Mouse (Mus musculus) cortical plate, adult 2 months (tissue): Measurements from ENCODE around the gene Arhgap19. TPM values are rescaled to one million over a fixed set of nuclear protein-coding genes. Genes with fewer than 3 reads are reported as not detected.

Experiments used
- H3K27ac ChIP-seq: fragments of 200-500 bp; 2 replicates; pipeline ENCODE4 v1.5.1; 2012; ENCODE audit warnings: low read length, control low read depth, inconsistent platforms; ENCODE audit not compliant: insufficient read depth
- H3K4me1 ChIP-seq: fragments of 200-500 bp; 2 replicates; pipeline ENCODE4 v1.6.1; 2011; ENCODE audit warnings: low read length; ENCODE audit not compliant: control insufficient read depth, insufficient read depth
- H3K4me3 ChIP-seq: fragments of 200-500 bp; 2 replicates; pipeline ENCODE4 v1.5.1; 2011; ENCODE audit warnings: mild to moderate bottlenecking, low read length, control low read depth; ENCODE audit not compliant: insufficient read depth
- CTCF ChIP-seq: fragments of 200-500 bp; IDR thresholded peaks from 2 replicates; pipeline ENCODE4 v1.5.1; 2011; ENCODE audit warnings: mild to moderate bottlenecking, control low read depth, low read length; ENCODE audit not compliant: insufficient read depth; ENCODE audit errors: extremely low read depth
- POLR2A ChIP-seq: fragments of 200-500 bp; IDR thresholded peaks from 2 replicates; pipeline ENCODE4 v1.6.1; 2011; ENCODE audit warnings: mild to moderate bottlenecking, low read length, control low read depth; ENCODE audit not compliant: insufficient read depth; ENCODE audit errors: extremely low read depth
- polyA plus RNA-seq: library from polyadenylated mRNA; depleted of rRNA; stranded (reverse); fragments of >200 nt; gene quantifications from 2 replicates; pipeline ENCODE4 v1.2.3, GENCODE M21; 2012

Gene Arhgap19
- polyA plus RNA-seq, 1 experiment, result 3.0 TPM

DNA sequence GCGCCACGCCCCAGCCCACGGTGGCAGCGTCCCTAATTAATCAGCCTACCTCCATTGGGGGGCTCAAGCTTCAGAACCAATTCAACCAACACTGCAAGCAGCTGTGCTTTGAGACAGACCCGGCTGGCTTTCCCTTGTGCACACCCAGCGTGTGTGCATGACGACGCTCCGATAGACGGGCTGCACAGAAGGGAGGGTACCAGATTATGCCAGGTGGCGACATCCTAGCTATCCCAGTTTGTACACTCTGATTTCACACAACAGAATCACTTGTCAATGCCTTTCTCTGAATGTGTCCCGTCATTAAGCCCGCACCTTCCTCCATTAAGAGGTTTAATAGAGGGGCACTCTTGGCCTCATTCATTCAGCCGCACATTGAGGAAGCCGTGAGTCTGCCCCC is 47.1 kb downstream of the Arhgap19 start:
- no peak overlapping the region for H3K4me3 ChIP-seq
- TF ChIP-seq POLR2A (no peak), CTCF (no peak)
- H3K4me1 ChIP-seq, result no peaks in the 10 kb centered on the region
- H3K27ac ChIP-seq, result no peak overlapping the region

GRCm38 (mm10) chr19:41751906-41752305 is 49.9 kb downstream of the Arhgap19 start:
- Histone ChIP-seq H3K4me3 (no peak overlapping the region), H3K4me1 (no peaks in the 10 kb centered on the region), H3K27ac (no peak overlapping the region)
- TF ChIP-seq CTCF, result peak; percentile 38
- TF ChIP-seq POLR2A, result no peak

GRCm38 (mm10) chr19:41747436-41747835 is 54.4 kb downstream of the Arhgap19 start:
- TF ChIP-seq CTCF (no peak), POLR2A (no peak)
- H3K27ac ChIP-seq, result no peak overlapping the region
- H3K4me3 ChIP-seq, result no peak overlapping the region
- H3K4me1 ChIP-seq, result no peaks in the 10 kb centered on the region

GRCm38 (mm10) chr19:41745941-41746557 is 55.8 kb downstream of the Arhgap19 start:
- Histone ChIP-seq H3K4me1 (no peaks in the 10 kb centered on the region; the same call in 1 of the 2 replicates), H3K27ac (no peak overlapping the region)
- no peak for TF ChIP-seq CTCF
- TF ChIP-seq POLR2A, result no peak

GRCm38 (mm10) chr19:41743396-41743795 is 58.5 kb downstream of the Arhgap19 start, which contains the start of gene Slit1:
TSS of gene Slit1 (minus strand) at chr19:41743665.
- no peaks in the 10 kb centered on the region; the same call in none of the 2 replicates for H3K4me1 ChIP-seq

More at GRCm38 (mm10) chr19:41745941-41746557, 55.8 kb downstream of the Arhgap19 start:
- H3K4me3 ChIP-seq, result no peak overlapping the region

GRCm38 (mm10) chr19:41738896-41739295 is 63.0 kb downstream of the Arhgap19 start:
- Histone ChIP-seq H3K27ac (no peak overlapping the region), H3K4me1 (no peaks in the 10 kb centered on the region; the same call in none of the 2 replicates), H3K4me3 (no peak overlapping the region)
- no peak for TF ChIP-seq CTCF
- TF ChIP-seq POLR2A, result no peak

More at GRCm38 (mm10) chr19:41743396-41743795, 58.5 kb downstream of the Arhgap19 start, which contains the start of gene Slit1:
- H3K4me3 ChIP-seq, result peak within 1 kb of the TSS; percentile 81
- TF ChIP-seq CTCF (no peak), POLR2A (peak; percentile 89)
- peak within 1 kb of the TSS; percentile 6; the same call in 1 of the 2 replicates for H3K27ac ChIP-seq

- H3K4me1 ChIP-seq, result no peaks in the 10 kb centered on the region; the same call in none of the 2 replicates
- H3K4me3 ChIP-seq, result no peak overlapping the region
- H3K27ac ChIP-seq, result no peak overlapping the region
- no peak for TF ChIP-seq CTCF
- no peak for TF ChIP-seq POLR2A
These were observed 63.4 kb downstream of the Arhgap19 start for GRCm38 (mm10) chr19:41738429-41738805.

- TF ChIP-seq CTCF, result no peak
- H3K4me3 ChIP-seq, result no peak overlapping the region
- no peaks in the 10 kb centered on the region; the same call in none of the 2 replicates for H3K4me1 ChIP-seq
- H3K27ac ChIP-seq, result no peak overlapping the region
These were observed 64.0 kb downstream of the Arhgap19 start for GRCm38 (mm10) chr19:41737657-41738428.

- TF ChIP-seq POLR2A (no peak), CTCF (no peak)
- no peaks in the 10 kb centered on the region for H3K4me1 ChIP-seq
- H3K4me3 ChIP-seq, result no peak overlapping the region
- H3K27ac ChIP-seq, result no peak overlapping the region
These were observed 67.2 kb downstream of the Arhgap19 start for GRCm38 (mm10) chr19:41734685-41735084.
